Mouse (Mus musculus) layer of hippocampus, adult 9-11 months (tissue): Measurements from ENCODE around the gene Nup210.
"Not testable (repeated sequence)": the region's sequence is repeated elsewhere in the genome, so short reads cannot be mapped to it uniquely, and the experiment has no call there.

ENCODE experiments used
- DNase-seq: peaks from one replicate; pipeline ENCODE4 v3.0.0; 2022

Gene Nup210

GRCm38 (mm10) chr6:91103421-91103820, 13.2 kb downstream of the Nup210 start:
- DNase-seq: not testable (repeated sequence)

DNA sequence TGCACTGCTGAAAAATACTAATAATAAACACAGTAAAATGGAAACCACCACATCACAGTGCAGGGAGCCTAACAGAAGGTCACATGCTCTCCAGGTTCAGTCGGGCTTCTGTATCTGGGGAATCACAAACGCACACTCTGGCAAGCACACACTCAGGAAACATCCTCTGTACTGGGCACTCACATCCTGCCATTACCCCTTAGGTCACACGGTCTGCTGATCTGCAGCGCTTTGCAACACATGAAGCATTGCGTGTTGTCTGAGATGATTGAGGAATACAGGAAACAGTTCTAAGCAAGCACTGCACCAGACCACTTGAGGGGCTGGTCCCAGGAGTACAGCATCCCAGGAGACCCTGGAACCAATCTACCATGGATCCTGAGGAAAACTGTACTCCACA, 16.0 kb downstream of the Nup210 start:
- no peak for DNase-seq

DNA sequence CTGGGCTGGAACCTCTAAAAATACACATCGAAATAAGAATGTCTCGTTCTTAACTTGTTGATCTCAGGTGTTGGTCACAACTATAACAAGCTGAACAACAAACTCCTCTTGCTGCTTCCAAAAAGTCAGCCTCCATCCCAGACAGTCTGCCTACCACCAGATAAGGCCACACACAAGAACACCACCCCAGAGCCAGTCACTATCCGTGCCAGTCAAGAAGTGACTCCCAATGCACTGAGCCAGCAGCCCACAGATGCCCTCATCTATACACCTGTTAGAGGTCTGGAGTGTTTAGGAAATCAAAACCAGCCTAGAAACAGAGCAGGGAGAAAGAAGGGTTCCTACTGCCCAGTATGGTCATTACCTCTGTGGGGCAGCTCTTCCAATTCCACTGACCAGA, 18.8 kb downstream of the Nup210 start:
- DNase-seq: no peak

- peak; percentile 76 for DNase-seq
Observed at GRCm38 (mm10) chr6:91095072-91095601, 21.5 kb downstream of the Nup210 start.

DNA sequence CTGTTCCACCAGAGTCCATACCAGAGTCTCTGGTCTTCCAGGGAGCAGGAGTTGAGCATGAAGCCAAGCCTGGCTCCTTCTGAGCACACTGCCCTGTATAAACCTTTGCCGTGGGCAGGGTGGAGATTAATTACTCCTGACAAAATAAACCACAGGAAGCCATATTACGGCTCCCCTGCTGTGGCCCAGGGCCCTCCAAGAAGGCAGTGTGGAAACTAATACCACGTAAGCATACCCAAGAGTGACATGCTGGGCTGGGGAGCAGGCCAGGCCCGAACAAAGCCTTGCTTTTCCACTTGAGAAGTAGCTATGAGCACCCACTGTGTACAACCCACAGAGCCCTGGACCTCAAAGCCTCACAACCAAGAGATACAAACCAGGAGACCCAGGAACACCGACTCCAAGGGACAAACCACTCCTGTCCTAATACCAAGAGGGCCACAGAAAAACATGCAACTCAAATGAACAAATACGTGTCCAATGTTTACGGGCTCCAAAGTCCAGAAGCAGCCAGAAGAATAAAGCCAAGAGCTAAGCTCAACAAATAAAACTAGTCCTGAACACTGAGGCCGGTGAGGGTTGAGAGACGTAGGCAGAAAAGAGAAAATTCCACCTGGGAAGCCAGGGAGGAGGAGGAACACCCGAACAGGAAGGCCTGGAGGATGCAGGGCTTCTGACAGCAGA, 24.3 kb downstream of the Nup210 start:
- DNase-seq: no peak

- DNase-seq: no peak
Observed at GRCm38 (mm10) chr6:91085114-91085892, 31.3 kb downstream of the Nup210 start.

GRCm38 (mm10) chr6:91080033-91080432, 36.6 kb downstream of the Nup210 start:
- no peak for DNase-seq

- peak; percentile 87 for DNase-seq
Observed at GRCm38 (mm10) chr6:91076249-91076648, 40.4 kb downstream of the Nup210 start.

DNA sequence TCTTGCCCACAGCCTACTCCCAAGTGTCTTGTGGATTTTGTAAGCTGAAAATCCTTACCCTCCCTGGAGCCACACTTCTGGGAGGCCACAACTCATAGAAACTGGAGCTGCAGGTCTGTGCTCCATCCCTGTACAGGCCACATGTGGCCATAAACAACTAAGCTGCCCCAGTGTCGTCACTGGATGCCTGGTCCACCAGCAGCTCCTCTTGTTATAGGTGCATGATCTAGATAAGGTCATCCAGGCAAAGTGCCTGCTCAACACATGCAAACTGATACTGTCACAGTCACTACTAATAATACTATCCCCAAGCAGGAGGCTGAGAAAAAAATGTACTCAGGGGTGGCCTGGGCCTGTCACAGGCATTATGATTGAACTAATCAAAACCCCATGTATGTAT, 48.1 kb downstream of the Nup210 start:
- no peak for DNase-seq

DNA sequence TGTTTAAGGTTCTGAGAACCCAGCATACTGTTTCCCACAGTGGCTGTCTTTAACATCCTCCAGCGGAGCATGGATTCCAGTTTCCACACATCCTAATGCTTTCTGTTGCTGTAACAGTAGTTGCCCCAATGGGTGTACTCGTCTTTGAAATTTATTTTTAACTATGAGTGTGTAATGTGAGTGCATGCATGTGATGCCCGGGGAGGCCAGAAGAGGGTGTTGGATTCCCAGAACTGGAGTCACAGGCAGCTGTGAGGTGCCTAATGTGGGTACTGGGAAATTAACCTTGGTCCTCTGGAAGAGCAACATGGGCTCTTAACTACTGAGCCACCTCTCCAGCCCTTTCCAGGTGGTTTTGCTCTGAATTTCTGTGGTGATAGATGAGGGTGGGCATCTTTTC, 49.6 kb downstream of the Nup210 start:
- no peak for DNase-seq

- no peak for DNase-seq
Observed at GRCm38 (mm10) chr6:91061296-91061695, 55.3 kb downstream of the Nup210 start.

DNA sequence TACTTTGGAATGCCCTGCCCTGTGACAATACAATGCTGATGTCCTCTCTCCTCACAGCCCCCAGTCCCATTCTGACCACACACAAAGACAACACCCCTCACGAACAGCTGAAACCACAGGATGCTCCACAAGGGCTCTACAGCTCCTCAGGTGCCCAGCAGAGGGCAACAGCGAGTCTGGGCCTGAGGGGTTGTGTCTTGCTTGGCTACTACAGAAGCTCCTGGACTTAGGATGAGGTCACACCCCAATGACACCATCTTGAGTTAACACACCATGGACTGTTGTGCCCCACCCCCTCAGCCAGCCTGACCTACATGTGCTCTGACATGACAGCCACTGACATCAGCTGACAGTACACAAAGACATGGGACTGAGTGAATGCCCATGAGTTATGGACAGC, 56.9 kb downstream of the Nup210 start:
- DNase-seq: no peak

GRCm38 (mm10) chr6:91057989-91058388, 58.6 kb downstream of the Nup210 start:
- DNase-seq: no peak

DNA sequence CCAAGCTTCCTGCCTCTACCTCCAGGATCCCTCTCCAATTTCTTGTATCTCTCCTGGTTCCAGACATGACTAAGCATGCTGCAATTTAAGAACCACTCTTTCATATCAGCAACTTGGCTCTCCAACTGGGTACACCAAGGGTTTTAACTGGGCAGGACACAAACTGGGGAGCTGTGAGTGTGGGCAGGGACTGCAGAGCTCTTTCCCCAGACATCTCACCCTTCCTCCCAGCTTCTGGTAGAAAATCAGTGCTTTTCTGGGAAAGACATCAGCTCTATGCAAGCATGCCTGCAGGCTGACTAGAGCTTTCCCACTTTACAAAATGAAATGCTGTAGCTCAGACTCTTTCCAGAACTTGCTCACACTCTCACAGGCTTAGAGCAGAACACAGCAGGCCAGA, 60.3 kb downstream of the Nup210 start:
- DNase-seq: no peak

DNA sequence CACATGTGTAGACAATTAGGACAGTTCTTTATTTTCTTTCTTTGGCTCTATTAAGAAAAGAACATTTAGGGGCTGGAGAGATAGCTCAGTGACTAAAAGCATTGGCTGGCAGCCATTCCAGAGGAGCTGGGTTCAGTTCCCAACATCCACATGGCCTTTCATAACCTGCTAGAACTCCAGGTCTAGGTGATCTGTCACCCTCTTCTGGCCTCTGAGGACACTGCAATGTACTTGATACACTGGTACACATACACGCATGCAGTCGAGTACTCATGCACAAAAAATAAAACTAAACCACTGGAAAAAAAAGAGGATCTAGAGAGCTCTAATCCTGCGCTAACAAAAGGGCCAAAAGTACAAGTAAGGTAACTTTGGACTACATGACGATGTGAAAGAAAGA, 64.1 kb downstream of the Nup210 start:
- no peak for DNase-seq

DNA sequence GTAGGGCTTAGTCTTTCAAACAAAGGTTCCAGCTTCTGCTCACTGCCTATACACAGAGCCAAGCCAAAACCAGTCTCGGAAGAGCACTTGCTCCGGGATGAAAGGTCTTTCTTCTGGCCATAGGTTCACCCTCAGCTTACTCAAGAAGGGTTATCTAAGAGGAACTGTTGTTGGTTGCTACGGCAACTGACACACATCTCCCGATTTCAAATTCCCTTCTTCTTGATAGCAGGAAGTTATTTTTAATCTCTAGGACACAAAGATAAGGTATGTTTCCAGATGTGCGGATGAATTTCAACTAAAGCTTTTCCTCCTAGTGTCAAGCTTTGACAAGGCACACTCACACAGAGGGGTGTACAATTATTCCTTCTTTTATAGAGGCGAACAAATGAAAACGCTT, 68.6 kb downstream of the Nup210 start:
- DNase-seq: no peak

DNA sequence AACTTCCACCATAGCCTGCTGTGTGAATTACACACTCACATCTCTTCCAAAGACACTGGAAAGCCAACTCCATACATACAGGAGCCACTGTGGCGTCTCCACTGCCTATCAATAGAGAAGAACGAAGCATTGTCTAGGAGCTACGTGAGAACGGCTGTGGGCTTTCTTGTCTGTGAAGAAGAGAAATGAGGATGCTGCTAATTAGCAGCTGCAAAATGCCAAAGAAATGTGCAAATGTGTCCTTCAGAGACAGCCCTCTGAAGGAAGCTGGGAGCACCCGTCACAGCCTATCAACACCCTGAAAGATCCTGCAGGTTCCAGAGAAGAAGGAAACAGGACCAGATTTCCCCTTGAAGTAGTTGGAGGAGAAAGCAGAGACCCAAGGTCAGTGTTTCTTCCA, 69.2 kb downstream of the Nup210 start:
- peak; percentile 25 for DNase-seq

- DNase-seq: no peak
Observed at GRCm38 (mm10) chr6:91046184-91046583, 70.4 kb downstream of the Nup210 start.

DNA sequence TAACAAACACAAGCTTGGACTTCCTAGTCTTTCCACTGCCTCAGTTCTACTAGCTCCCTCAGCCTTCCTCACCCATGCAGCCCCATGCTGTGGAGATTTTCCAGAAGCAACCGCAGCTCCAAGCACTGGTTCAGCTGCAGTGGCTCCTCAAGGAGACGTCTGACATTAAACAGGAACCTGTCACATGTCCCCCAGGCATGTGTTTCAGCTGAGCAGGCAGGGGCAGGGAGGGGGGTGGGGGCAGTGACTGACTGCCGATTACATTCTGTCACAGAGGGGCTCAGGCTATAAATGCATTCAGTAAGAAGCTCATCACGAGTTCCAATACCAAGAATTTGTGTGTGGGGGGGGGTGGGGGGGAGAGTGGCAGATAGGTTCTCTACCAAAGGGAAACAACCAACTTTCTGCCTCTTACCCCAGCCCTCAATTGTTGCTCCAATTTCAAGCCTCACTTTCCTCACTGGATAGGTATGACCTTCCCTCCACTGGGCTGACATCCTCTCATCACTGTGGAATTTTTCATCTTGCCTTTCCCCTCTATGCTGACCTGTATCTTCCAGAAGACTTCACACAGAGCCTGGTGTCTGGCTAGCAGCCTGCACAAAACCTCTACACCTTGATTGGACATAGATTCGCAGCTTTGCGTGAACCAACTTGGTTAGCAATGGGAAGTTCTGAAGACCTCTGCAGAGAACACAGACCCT, 71.8 kb downstream of the Nup210 start:
- DNase-seq: no peak

GRCm38 (mm10) chr6:91041287-91041686, 75.3 kb downstream of the Nup210 start:
- peak; percentile 74 for DNase-seq

DNA sequence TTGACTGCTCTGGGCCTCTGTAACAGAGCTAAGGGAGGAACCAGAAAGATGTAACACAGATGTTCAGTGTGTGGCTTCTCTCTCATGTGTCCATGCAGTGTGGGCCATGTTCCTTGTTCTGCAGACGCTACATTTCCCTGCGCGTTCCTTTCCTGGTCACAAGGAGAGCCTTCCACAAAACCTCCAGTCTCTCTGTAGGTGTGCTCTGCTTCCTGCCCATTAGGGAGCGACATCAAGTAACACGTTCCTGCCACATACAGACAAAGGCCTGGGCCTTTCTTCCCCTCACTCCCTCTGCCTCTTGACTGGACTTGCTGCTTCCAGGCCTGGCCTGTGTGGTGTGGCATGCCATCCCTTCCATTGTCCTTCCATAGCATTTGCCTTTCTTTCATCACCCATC, 88.4 kb downstream of the Nup210 start:
- DNase-seq: no peak

DNA sequence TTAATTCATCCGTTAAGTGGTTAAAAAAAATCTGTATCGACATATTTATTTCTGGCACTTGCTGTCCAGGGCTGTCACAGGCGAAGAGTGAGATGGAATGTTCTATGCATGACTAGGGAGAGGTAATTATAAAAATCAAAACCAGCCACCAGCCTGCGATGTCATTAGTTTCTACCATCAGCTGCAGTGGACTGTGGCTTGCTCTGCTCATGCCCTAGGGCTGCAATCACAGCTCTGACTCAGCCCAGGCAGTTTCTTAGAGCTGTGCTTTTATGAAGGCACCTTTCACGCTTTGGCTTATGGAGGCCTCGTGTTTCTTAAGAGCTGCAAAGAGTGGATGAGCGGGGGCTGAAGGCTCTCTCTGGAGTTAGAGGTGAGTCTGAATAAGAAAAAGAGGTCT, 95.8 kb downstream of the Nup210 start:
- no peak for DNase-seq

DNA sequence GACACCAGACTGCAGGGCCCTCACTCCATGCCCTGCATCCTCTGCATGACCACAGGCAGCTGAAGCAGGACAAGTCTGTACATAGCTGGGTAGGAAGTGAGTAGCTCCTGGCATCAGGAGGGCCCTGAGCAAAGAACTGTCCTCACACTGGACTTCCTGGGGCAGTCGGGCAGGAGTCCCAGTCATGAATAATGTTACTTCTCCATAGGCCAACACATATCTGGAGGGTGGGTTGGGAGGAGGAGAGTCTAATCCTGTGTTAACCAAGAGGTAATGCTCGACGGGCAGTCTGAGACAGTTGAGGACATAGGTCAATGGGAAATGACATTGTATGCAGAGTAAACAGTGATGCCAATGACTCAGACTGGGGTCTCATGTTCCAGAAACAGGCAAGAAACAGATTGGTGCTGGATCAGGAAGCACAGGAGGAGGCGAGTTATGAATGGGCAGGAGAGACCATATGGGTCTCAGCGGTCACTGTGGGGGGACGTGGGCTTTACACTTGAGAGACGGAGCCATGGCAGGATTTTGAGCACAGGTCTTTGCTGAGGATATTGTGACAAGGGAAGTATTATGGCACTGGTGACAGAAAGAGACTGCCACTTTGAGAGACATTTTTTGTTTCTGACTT, 99.9 kb downstream of the Nup210 start:
- no peak for DNase-seq
